Comparison of ENCODE assay signal across 8 mouse cellular contexts in the genomic region with DNA sequence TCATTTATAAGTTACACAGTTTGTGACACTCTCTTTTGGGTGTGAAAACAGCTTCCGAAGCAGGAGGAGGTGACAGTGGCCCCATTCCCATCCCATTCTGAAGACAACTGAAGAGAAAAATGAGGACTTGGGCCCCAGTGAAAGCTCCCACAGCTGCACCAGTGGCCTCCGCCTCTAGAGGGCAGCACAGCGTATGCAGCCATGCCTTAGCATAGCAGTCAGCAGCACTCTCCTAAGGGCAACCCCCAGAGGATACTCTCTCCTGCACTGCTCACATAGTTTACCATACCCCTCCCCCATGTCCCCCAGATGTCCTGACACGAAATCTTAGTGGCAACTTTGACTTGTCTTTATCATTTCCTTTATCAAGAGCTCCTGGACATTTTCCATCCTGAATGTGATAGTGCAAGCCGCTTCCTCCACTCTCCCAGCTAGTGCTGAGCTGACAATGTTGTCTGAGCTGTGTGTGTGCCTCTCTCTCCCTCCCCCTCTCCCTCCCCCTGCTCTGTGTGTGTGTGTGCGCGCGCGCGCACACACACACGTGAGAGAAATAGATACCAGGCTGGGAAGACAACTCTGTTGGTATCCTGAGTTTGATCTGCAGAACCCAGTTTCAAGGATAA. TPM values are rescaled to one million over a fixed set of nuclear protein-coding genes. Genes with fewer than 3 reads are reported as not detected.
DNase-seq lines count a peak whose midpoint lies in the region; ATAC-seq lines count a peak whose summit lies in the region.

No protein-coding gene starts in this region.

- H3K4me2 ChIP-seq in intestine, embryonic 14.5 days (ENCODE audit: low read length), result peak overlapping the region; percentile 25; the same call in 1 of the 2 replicates

- 15% methylated on average over 11 of the region's 11 CpGs for WGBS in intestine, embryonic 14.5 days

- DNase-seq in adipocyte (ENCODE audit: low spot score), result peak; percentile 84
- peak; percentile 88 for DNase-seq in embryo, embryonic 10.5 days (ENCODE audit: low spot score)
- DNase-seq in gastrocnemius, postnatal 25 days, result peak; percentile 57
- peak; percentile 93 for DNase-seq in intestine, embryonic 14.5 days (ENCODE audit: low spot score)
- peak; percentile 79 to 87 for DNase-seq in left cerebral cortex, postnatal 14 days (ENCODE audit: low spot score in 2 of 2)
- peak; percentile 83 for DNase-seq in mesoderm, embryonic 11.5 days (ENCODE audit: low read depth, low spot score)
- DNase-seq in right cerebral cortex, postnatal 36 days (ENCODE audit: low spot score in 2 of 2), result peak; percentile 55 to 62
- peak; percentile 63 to 87 for DNase-seq in urinary bladder, postnatal 4 days (ENCODE audit: low spot score in 2 of 2)

- no peaks in the 10 kb centered on the region for H3K4me1 ChIP-seq in intestine, embryonic 14.5 days (replicated peaks; ENCODE audit: control insufficient read depth, insufficient read depth, low read length)

- no peak overlapping the region for H3K4me3 ChIP-seq in intestine, embryonic 14.5 days (ENCODE audit: low read depth, low read length)

- ATAC-seq in intestine, embryonic 14.5 days (replicated peaks; ENCODE audit: low FRiP score, low TSS enrichment, low read depth), result peak; percentile 86

- H3K27ac ChIP-seq in intestine, embryonic 14.5 days (ENCODE audit: low read depth), result no peak overlapping the region

- no peaks in the 10 kb centered on the region for H3K27me3 ChIP-seq in intestine, embryonic 14.5 days (replicated peaks; ENCODE audit: control insufficient read depth, insufficient read depth, low read length)

- H3K36me3 ChIP-seq in intestine, embryonic 14.5 days (ENCODE audit: control insufficient read depth, insufficient read depth, low read length), result no peaks in the 10 kb centered on the region

- H3K9me3 ChIP-seq in intestine, embryonic 14.5 days (ENCODE audit: control insufficient read depth, low read length), result no peaks in the 10 kb centered on the region

- intact Hi-C loops in left cerebral cortex, postnatal 14 days (cut with DNase I), result loop anchor here (5.0 kb wide), 1 partner anchor 44 kb away; no protein-coding TSS in a partner anchor

- no peak overlapping the region for H3K9ac ChIP-seq in intestine, embryonic 14.5 days (ENCODE audit: low read length)

RNA-seq across cellular contexts. Expression of a gene that starts 4.4 kb away (rescaled TPM):
- total RNA-seq in gastrocnemius, postnatal 25 days (2021), result not detected
- polyA plus RNA-seq in intestine, embryonic 14.5 days (2014; fragmentation: Nextera tagmentation; extraction: Ambion mirVana), result 0.22 and 0.60 TPM in 2 replicates
- total RNA-seq in left cerebral cortex, postnatal 14 days (2021), result not detected

RNA-seq across cellular contexts. Expression of a gene that starts 13.8 kb away (rescaled TPM):
- not detected for total RNA-seq in gastrocnemius, postnatal 25 days (2021)
- polyA plus RNA-seq in intestine, embryonic 14.5 days (2014; fragmentation: Nextera tagmentation; extraction: Ambion mirVana), result 2.8 and 3.4 TPM in 2 replicates
- total RNA-seq in left cerebral cortex, postnatal 14 days (2021), result not detected

RNA-seq across cellular contexts. Expression of a gene that starts 15.1 kb away (rescaled TPM):
- total RNA-seq in gastrocnemius, postnatal 25 days (2021), result under 1 TPM in 1 of 2 experiments, not detected in 1; 0.10 TPM
- 0.20 and 0.31 TPM in 2 replicates for polyA plus RNA-seq in intestine, embryonic 14.5 days (2014; fragmentation: Nextera tagmentation; extraction: Ambion mirVana)
- total RNA-seq in left cerebral cortex, postnatal 14 days (2021), result under 1 TPM in 1 of 2 experiments, not detected in 1; 0.42 TPM

RNA-seq across cellular contexts. Expression of a gene that starts 17.5 kb away (rescaled TPM):
- total RNA-seq in gastrocnemius, postnatal 25 days (2021), result not detected
- polyA plus RNA-seq in intestine, embryonic 14.5 days (2014; fragmentation: Nextera tagmentation; extraction: Ambion mirVana), result not detected in 2 replicates
- total RNA-seq in left cerebral cortex, postnatal 14 days (2021), result not detected

RNA-seq across cellular contexts. Expression of a gene that starts 20.8 kb away (rescaled TPM):
- 100 to 1,000 TPM; 310 to 323 TPM for total RNA-seq in gastrocnemius, postnatal 25 days (2021)
- 347 and 370 TPM in 2 replicates for polyA plus RNA-seq in intestine, embryonic 14.5 days (2014; fragmentation: Nextera tagmentation; extraction: Ambion mirVana)
- 10 to 100 TPM; 51.9 to 52.6 TPM for total RNA-seq in left cerebral cortex, postnatal 14 days (2021)
